Mouse (Mus musculus) kidney, embryonic 16.5 days (tissue): ENCODE results near the gene Bcl2l12. TPM values are rescaled to one million over a fixed set of nuclear protein-coding genes. Genes with fewer than 3 reads are reported as not detected.

ENCODE experiments used
- ATAC-seq: fragments of 200-750 bp; cut with Nextera tagmentation; 2 replicates; pipeline ENCODE4 v1.8.0; 2017; ENCODE audit warnings: moderate TSS enrichment; ENCODE audit not compliant: low FRiP score, low TSS enrichment
- H3K27ac ChIP-seq: fragments of 300-500 bp; sonication (generic); 2 replicates; pipeline ENCODE4 v1.5.1; 2014; ENCODE audit warnings: low read length
- H3K27me3 ChIP-seq: fragments of 300-500 bp; sonication (generic); 2 replicates; pipeline ENCODE4 v1.6.1; 2014; ENCODE audit warnings: low read length, control low read depth, mixed read lengths; ENCODE audit not compliant: insufficient read depth
- H3K36me3 ChIP-seq: fragments of 300-500 bp; sonication (generic); 2 replicates; pipeline ENCODE4 v1.6.1; 2014; ENCODE audit warnings: low read length, control low read depth, mixed read lengths; ENCODE audit not compliant: insufficient read depth
- H3K4me1 ChIP-seq: fragments of 300-500 bp; sonication (generic); 2 replicates; pipeline ENCODE4 v1.6.1; 2014; ENCODE audit warnings: low read length, control low read depth, mixed read lengths; ENCODE audit not compliant: insufficient read depth
- H3K4me2 ChIP-seq: fragments of 300-500 bp; sonication (generic); replicated peaks from 2 replicates; pipeline ENCODE4 v1.6.1; 2014; ENCODE audit warnings: low read depth, low read length
- H3K4me3 ChIP-seq: fragments of 300-500 bp; sonication (generic); 2 replicates; pipeline ENCODE4 v1.5.1; 2014; ENCODE audit warnings: mild to moderate bottlenecking, low read length
- H3K9ac ChIP-seq: fragments of 300-500 bp; sonication (generic); replicated peaks from 2 replicates; pipeline ENCODE4 v1.6.1; 2014; ENCODE audit warnings: low read length
- H3K9me3 ChIP-seq: fragments of 300-500 bp; sonication (generic); 2 replicates; pipeline ENCODE4 v1.6.1; 2016; ENCODE audit warnings: low read length, control low read depth
- WGBS: fragments of 180-500 bp; shearing (Covaris S2); extraction: QIAGEN DNeasy Blood & Tissue Kit; methylation state at CpG from one replicate; pipeline ENCODE4 v1.1.7; 2014; 5-methylcytosine and 5-hydroxymethylcytosine counted together
- polyA plus RNA-seq: library from polyadenylated mRNA; unstranded; fragments of >200 nt; fragmentation: Nextera tagmentation; extraction: Ambion mirVana; gene quantifications from 2 replicates; pipeline ENCODE4 v1.2.1, GENCODE M21; 2015

Bcl2l12 gene
- polyA plus RNA-seq, 1 experiment from 2014 or later = 56.1 TPM

DNA sequence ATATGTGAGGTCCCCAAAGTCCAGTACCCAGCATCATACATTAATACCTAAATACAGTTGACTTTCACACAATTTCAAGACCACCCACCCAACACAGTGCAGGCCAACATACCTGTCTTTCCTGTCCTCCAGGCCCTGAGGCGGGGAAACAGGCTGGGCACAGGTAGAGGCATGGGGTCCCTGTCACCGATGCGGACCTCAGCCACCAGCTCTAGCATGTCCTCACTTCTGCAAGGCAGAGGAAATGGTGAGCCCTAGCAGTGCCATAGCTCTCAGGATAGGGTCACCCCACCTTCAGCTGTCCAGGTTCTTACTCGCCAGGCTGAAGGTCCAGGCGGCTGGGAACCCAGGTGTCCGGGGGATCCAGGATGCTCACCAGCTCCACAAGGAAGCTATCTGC is 13.5 kb upstream of the Bcl2l12 start:
- Histone ChIP-seq H3K27ac (no peak overlapping the region), H3K4me2 (no peak overlapping the region), H3K4me3 (no peak overlapping the region), H3K9me3 (no peaks in the 10 kb centered on the region), H3K9ac (no peak overlapping the region), H3K36me3 (peaks cover 55% of the 10 kb centered on the region), H3K4me1 (peaks cover 7% of the 10 kb centered on the region), H3K27me3 (no peaks in the 10 kb centered on the region)
- no peak for ATAC-seq
- WGBS = 96% methylated on average over 6 of the region's 6 CpGs

DNA sequence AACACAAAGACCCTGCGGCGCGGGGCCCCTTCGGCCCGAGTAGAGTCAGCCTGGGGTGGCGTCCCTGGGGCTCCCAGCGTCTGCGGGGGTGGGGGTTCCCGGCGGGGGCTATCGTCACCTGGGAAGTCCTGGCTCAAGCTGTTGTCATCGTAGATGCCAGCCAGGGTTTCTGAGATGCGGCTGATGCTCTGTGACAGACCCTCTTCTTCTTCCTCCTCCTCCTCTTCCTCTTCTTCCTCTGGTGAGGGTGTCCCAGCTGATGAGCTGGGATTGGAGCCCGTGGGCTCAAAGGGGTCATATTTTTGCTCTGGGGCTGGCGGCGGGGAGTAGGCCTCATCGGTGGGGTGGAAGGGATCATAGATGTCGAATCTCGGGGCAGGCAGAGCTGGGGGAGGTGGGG is 9.9 kb upstream of the Bcl2l12 start:
- no peak overlapping the region for H3K27ac ChIP-seq
- no peak for ATAC-seq
- no peaks in the 10 kb centered on the region for H3K9me3 ChIP-seq
- peaks cover 88% of the 10 kb centered on the region for H3K36me3 ChIP-seq
- no peak overlapping the region for H3K9ac ChIP-seq
- 93% methylated on average over 19 of the region's 19 CpGs for WGBS
- H3K4me3 ChIP-seq = no peak overlapping the region
- H3K27me3 ChIP-seq = no peaks in the 10 kb centered on the region
- H3K4me2 ChIP-seq = no peak overlapping the region
- H3K4me1 ChIP-seq = 0 out of 2 replicates have a peak, but pooled peaks cover 4% of the 10 kb centered on the region

DNA sequence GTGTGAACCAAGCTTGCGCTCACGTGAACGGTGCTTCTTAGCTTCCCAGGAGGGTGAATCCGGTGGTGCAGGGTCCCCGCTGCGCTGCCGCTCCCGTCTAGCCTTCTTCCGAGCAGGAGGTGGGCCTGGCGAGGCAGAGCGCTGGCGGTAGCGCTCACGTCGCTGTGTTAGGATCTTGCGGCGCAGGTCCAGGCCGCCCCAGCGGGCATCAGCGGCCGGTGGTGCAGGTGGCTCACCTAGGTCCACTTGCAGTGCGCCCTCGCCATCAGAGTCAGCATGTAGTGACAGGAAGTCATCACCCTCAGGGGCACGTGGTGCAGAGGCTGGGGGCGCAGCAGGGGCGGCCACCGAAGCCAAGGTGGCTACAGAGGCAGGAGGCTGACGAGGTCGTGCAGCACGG is 9.3 kb upstream of the Bcl2l12 start:
- Histone ChIP-seq H3K9ac (no peak overlapping the region), H3K9me3 (no peaks in the 10 kb centered on the region), H3K27ac (no peak overlapping the region), H3K4me2 (no peak overlapping the region), H3K27me3 (no peaks in the 10 kb centered on the region), H3K36me3 (peaks cover 94% of the 10 kb centered on the region), H3K4me3 (no peak overlapping the region), H3K4me1 (0 out of 2 replicates have a peak, but pooled peaks cover 4% of the 10 kb centered on the region)
- 95% methylated on average over 30 of the region's 30 CpGs for WGBS
- ATAC-seq = no peak

DNA sequence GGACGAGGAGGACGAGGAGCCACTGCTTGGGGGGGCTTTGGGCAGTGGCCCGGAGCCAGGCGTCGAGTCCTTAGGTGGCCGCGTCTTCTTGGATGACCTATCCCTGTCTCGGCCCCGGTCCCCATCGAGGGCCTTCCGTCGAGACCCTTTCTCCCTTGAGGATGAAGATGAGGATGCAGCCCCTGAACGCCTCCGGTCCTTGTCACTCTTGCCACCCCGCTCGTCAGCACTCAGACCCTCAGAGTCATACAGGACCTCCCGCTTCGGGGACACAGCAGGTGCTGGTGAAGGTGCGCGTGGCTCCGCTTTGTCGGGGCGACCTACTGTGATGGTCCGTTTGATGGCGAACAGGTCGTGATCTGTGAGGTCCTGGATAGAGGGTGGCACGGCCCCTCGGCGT is 8.6 kb upstream of the Bcl2l12 start:
- ATAC-seq = no peak
- 92% methylated on average over 29 of the region's 29 CpGs for WGBS
- H3K4me1 ChIP-seq = 0 out of 2 replicates have a peak, but pooled peaks cover 4% of the 10 kb centered on the region
- no peak overlapping the region for H3K4me3 ChIP-seq
- H3K4me2 ChIP-seq = no peak overlapping the region
- H3K27ac ChIP-seq = no peak overlapping the region
- no peak overlapping the region for H3K9ac ChIP-seq
- H3K9me3 ChIP-seq = no peaks in the 10 kb centered on the region
- peaks cover 94% of the 10 kb centered on the region for H3K36me3 ChIP-seq
- no peaks in the 10 kb centered on the region for H3K27me3 ChIP-seq

DNA sequence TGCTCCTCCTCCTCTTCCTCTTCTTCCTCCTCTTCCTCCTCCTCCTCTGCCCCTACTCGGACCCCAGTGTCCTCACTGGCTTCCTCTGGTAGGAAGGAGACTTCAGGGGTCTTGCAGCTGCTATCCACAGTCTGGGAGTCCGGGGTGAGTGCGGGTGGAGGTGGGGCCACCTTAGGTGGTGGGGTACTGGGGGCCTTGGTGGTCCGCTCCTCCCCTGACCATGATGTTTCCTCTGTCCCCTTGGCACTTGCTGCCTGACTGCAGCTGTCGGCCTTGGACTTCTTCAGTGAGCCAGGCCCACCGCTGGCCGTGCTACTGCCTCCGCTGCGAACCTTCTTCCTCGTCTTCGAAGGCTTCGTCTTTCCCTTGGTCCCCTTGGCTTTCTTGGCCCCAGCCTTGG is 8.0 kb upstream of the Bcl2l12 start:
- Histone ChIP-seq H3K9me3 (no peaks in the 10 kb centered on the region), H3K4me3 (no peak overlapping the region), H3K9ac (no peak overlapping the region), H3K4me1 (0 out of 2 replicates have a peak, but pooled peaks cover 4% of the 10 kb centered on the region), H3K4me2 (no peak overlapping the region), H3K36me3 (peaks cover 94% of the 10 kb centered on the region), H3K27me3 (no peaks in the 10 kb centered on the region), H3K27ac (no peak overlapping the region)
- ATAC-seq = no peak
- WGBS = 90% methylated on average over 12 of the region's 12 CpGs

DNA sequence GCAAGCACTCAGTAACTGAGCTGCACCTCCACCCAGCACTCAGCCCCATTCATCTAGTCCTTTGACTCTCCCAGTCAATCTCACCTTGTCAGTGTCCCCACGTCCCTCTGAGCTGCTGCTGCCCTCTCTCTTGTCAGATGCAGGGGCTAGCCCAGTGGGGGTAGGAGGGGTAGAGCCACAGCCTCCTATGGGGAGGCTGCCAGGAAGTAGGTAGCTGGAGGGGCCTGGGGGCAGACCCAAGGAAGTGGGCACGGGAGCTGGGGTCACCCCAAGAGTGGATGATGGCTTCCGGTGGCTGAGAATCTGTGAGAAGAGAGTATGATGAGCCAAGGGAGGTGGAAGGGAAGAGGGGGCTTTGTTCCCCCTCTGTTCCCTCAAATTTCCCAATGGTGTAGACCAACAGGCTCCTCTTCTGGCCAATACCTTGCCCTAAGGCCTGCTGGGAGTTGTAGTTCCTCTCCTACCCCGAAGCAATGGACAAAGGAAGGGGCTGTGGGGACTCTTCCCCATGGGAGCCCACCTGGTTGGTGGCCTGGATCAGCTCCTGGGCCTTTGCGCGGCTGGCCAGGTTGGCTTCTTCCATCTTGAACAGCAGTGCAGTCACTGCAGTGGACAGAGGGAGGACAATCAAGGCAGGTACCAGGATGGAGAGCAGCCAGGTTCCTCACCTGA is 6.9 kb upstream of the Bcl2l12 start:
- H3K36me3 ChIP-seq = peaks cover 97% of the 10 kb centered on the region
- peaks cover 8% of the 10 kb centered on the region for H3K4me1 ChIP-seq
- H3K27ac ChIP-seq = no peak overlapping the region
- 90% methylated on average over 6 of the region's 6 CpGs for WGBS
- ATAC-seq = no peak
- no peak overlapping the region for H3K9ac ChIP-seq
- H3K4me2 ChIP-seq = no peak overlapping the region
- H3K9me3 ChIP-seq = no peaks in the 10 kb centered on the region
- no peaks in the 10 kb centered on the region for H3K27me3 ChIP-seq
- no peak overlapping the region for H3K4me3 ChIP-seq

DNA sequence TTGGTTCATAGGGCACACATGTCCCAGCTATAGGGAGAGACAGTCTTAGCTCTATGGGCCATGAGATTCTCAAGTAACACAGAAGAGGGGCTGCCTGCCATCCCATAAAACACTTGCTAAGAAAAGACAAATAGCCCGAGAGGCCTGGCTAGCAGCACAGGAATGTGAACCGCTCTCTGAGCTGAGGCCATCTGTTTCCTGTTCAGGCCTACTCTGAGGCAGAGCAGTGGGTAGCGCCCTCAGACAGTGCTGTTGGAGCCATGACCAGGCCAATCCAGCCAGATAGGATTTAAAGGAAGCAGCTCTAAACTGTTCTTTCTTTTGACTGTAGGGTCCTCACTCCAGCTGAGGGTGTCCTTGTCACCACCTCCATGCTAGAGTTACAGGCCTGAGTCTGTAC is 6.0 kb upstream of the Bcl2l12 start:
- H3K9me3 ChIP-seq = no peaks in the 10 kb centered on the region
- H3K9ac ChIP-seq = no peak overlapping the region
- H3K4me2 ChIP-seq = no peak overlapping the region
- peaks cover 17% of the 10 kb centered on the region for H3K4me1 ChIP-seq
- H3K27me3 ChIP-seq = no peaks in the 10 kb centered on the region
- H3K36me3 ChIP-seq = peaks cover 96% of the 10 kb centered on the region
- H3K27ac ChIP-seq = peak overlapping the region; percentile 56
- no peak overlapping the region for H3K4me3 ChIP-seq
- no peak for ATAC-seq
- 36% methylated on average over 3 of the region's 3 CpGs for WGBS

DNA sequence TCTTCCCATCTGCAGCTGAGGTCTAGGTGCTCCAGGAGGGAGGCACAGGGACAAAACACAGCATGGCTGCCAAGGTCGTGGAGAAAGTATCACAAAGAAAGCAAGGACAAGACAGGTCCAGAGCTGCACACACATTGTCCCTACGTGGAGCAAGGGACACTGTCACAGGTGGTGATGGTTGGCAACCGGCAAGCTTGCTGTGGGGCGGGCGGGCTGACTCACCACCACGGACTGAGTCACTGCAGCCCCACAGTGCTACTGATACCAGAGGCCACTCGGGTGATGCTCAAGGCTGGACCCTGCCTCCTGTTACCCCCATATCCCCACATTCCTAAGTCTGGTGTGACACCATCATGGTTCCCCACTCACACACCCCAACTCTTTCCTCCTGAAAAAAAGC is 3.9 kb upstream of the Bcl2l12 start:
- H3K36me3 ChIP-seq = peaks cover 75% of the 10 kb centered on the region
- WGBS = 87% methylated on average over 7 of the region's 7 CpGs
- no peak overlapping the region for H3K9ac ChIP-seq
- H3K27me3 ChIP-seq = no peaks in the 10 kb centered on the region
- no peaks in the 10 kb centered on the region for H3K9me3 ChIP-seq
- no peak overlapping the region for H3K4me3 ChIP-seq
- H3K4me1 ChIP-seq = peaks cover 32% of the 10 kb centered on the region
- no peak overlapping the region for H3K27ac ChIP-seq
- ATAC-seq = no peak
- H3K4me2 ChIP-seq = no peak overlapping the region

DNA sequence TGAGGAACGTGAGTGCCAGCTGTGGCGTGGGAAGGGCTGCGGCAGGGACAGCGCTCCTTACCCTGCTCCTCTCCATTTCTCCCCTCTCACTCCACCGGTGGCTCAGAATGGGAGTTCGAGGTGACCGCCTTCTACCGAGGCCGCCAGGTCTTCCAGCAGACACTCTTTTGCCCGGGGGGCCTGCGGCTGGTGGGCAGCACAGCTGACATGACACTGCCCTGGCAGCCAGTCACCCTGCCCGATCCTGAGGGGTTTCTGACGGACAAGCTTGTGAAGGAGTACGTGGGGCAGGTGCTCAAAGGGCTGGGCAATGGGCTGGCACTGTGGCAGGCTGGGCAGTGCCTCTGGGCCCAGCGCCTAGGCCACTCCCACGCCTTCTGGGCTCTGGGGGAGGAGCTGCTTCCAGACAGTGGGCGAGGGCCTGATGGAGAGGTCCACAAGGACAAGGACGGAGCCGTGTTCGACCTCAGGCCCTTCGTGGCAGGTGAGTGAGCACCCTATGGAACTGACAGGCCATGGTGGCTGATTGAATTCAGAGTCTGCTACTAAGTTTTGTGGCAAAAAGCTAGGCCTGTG is 2.1 kb upstream of the Bcl2l12 start:
- H3K36me3 ChIP-seq = peaks cover 56% of the 10 kb centered on the region
- no peaks in the 10 kb centered on the region for H3K27me3 ChIP-seq
- peaks cover 43% of the 10 kb centered on the region for H3K4me1 ChIP-seq
- H3K4me3 ChIP-seq = no peak overlapping the region
- ATAC-seq = no peak
- no peaks in the 10 kb centered on the region for H3K9me3 ChIP-seq
- H3K4me2 ChIP-seq = no peak overlapping the region
- H3K9ac ChIP-seq = 0 out of 2 replicates have a peak overlapping the region, but pooled peaks have one; percentile 16
- H3K27ac ChIP-seq = peak overlapping the region; percentile 20; the same call in 1 of the 2 replicates
- 72% methylated on average over 21 of the region's 21 CpGs for WGBS

DNA sequence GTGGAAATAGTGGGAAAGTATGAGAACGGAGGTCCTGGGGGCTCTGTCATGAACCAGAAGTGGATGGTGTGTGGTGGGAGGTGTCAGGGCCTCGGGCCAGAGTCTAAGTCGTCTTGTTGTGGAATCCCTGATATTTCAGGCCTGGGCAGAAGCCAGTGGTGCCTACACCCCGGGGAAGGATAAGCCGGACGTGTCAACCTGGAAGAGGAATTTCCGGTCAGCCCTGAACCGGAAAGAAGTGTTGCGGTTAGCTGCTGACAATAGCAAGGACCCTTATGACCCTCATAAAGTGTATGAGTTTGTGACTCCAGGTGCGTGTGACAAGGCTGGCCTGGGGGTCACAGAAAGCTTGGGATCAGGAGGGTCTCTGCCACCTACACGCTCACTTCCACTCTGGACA is 1.2 kb upstream of the Bcl2l12 start:
- 0 out of 2 replicates have a peak overlapping the region, but pooled peaks have one; percentile 7 for H3K27ac ChIP-seq
- ATAC-seq = no peak
- H3K27me3 ChIP-seq = no peaks in the 10 kb centered on the region
- peak overlapping the region; percentile 35 for H3K9ac ChIP-seq
- 0 out of 2 replicates have a peak overlapping the region, but pooled peaks have one; percentile 16 for H3K4me2 ChIP-seq
- peaks cover 58% of the 10 kb centered on the region for H3K36me3 ChIP-seq
- no peaks in the 10 kb centered on the region for H3K9me3 ChIP-seq
- 51% methylated on average over 11 of the region's 11 CpGs for WGBS
- no peak overlapping the region; the same call in 1 of the 2 replicates for H3K4me3 ChIP-seq
- peaks cover 44% of the 10 kb centered on the region for H3K4me1 ChIP-seq
